Mouse (Mus musculus) right cerebral cortex, postnatal 10 days (tissue): ENCODE measurements around the gene Btbd7.

Source experiments
- DNase-seq, 2 experiments: peaks; one replicate each; pipeline ENCODE4 v3.0.0; 2021; ENCODE audit warnings: low spot score in 2 of 2

The Btbd7 gene

DNA sequence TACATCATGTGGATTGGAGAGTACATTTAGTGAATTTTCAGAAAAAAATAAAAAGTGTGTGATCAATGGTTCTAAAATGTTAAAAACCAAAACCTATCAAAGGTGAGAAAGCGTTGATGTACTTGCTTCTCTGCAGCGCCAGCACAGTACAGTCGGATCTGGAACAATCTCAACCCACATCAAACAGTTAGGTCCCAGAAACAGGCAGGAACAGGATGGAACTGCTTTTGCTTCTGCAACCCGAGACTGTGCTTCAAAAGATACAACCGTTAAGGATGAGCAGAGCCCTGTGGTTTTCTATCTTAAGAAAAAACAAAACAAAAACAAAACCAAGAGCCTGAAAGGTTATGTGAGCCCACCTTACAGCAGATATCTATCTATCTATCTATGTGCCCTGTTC is 95.4 kb downstream of the Btbd7 start:
- no peak for DNase-seq

DNA sequence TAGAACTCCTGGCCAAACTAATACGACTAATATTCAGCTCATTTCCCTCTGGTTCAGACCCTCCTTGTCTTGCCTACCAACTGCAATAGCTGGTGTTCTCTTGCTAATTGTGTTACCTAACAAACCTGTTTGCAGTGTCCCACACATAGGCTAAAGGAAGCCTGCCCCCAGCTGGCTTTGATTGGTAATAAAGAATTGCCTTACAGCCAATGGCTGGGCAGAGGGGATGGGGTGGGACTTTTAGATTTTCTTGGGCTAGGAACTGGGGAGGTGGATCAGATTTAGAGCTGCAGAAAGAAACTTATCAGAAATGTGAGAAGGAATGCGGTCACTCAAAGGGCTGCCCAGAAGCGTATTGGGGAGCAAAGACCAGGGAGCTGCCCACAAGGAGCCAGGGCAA is 98.8 kb downstream of the Btbd7 start:
- DNase-seq: no peak

DNA sequence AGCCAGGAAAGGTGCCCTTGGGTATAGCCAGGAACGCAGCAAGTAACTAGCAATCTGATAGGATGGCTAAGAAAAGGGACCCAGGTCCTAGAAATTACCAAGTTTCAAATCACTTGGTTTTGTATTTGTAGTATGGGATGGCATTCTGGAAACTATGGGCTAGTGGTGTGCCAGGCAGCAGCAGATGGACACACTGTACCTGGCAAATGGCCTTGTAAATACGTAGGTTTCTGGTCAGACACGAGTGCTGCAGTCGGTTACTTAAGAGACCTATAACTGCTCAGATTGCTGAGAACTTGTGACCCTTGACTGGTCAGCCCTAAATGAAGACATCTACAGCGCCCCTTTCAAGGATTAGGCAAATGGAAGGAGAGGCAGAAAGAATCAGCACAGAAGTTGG is 100.1 kb downstream of the Btbd7 start:
- DNase-seq: no peak

DNA sequence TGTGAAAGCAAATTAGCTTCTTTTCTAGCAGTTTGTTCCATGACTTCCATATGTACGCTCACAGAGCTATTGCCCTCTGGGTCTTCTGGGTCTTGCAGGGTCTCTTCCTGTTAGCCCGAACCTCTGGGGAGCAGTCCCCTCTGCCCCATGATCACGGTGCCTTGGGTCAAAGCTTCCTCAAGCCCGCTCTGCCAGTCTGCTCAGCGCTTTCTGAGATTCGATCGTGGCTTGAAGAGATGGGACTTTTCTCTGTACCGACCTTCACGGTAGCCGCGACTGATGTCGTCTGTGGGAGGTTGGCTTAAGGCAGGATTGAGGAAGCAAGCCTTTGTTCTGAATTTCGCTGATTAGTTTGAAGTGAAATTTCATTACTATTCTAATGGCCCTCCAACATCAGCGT is 102.2 kb downstream of the Btbd7 start:
- no peak for DNase-seq

DNA sequence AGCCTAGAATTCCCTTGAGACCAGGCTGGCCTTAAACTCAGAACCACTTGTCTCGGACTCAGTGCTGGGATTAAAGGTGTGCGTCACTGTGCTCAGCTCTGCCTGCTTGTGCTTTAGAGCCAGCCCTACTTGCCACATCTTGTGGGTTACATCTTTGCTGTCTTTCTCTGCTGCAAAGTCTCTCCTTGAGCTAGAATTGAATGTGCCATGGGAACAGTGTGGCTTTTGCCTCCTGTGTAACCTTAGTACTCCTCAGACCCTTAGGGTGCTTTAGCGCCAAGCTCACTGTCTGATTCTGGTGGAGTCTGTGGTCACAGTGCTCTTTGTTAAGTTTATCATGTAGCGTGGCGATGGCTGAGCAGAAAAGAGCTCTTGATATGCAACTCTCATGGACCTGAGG is 105.6 kb downstream of the Btbd7 start:
- DNase-seq: no peak

DNA sequence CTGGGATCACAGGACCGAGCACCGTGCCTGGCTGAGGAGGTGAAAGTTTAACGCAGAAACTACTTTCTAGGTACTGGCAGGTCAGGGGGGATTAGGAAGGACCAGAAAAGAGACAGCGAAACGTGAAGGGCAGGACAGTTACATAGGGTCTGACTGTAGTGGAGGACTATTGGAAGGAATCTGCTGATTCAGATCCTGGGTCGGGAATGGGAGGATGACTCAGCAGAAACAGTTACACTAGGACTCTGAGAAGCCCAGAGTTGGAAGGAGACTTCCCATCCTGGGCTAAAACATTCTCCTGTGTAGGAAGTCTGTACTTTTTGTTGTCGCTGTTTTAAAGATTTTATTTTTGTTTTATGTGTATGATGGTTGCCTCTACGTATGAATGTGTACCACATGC is 106.7 kb downstream of the Btbd7 start:
- DNase-seq: no peak

DNA sequence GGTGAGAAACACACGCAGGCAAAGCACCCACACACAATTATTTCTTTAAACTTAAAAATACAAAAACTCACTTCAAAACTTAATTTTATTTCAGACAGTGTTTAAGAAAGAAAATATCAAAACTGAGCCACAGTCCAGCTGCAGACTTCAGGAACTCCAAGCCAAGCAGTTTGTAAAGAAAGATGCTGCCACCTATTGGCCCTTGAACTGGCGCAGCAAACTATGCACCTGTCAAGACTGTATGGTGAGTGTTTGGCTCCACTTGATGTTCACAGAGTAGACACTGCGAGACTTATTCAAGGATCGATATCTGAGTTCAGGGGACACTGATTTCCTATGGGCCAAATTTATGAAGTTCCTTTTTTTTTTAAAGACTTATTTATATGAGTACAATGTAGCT is 109.3 kb downstream of the Btbd7 start:
- DNase-seq: no peak

DNA sequence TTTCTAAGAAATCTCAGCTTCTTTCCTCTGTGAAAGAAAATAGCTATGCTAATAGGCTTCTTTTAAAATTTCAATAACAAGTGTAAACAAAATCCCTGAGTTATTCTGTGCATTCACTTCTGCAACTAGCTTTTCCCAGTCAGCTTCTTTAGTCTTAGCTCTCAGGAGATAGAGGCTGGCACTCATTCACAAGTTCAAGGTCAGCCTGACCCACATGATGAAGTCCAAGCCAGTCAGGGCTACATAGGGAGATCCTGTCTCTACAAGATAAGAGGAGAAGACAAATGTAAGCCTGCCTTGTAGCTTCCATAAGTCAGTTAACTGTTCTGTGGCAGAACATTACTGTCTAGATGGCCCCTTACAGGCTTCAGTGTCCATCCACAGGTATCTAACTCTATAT is 114.6 kb downstream of the Btbd7 start:
- no peak for DNase-seq

DNA sequence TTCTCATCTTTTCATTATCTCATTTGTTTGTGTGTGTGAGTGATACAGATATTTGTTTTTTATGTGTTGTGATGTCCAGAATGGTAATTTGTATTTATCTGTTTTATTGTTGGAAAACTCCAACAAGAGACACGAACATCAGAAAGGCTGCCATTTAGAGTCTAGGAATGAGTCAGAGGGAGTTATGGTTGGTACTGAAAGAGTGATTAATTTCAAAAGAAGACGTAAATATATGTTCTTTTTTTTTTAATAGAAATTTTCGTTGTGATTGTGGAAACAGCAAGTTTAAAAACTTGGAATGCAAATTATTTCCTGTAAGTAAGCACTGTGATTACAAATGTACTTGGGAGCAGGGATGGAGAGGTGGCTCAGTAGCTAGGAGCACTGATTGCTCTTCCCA is 116.6 kb downstream of the Btbd7 start:
- no peak for DNase-seq

DNA sequence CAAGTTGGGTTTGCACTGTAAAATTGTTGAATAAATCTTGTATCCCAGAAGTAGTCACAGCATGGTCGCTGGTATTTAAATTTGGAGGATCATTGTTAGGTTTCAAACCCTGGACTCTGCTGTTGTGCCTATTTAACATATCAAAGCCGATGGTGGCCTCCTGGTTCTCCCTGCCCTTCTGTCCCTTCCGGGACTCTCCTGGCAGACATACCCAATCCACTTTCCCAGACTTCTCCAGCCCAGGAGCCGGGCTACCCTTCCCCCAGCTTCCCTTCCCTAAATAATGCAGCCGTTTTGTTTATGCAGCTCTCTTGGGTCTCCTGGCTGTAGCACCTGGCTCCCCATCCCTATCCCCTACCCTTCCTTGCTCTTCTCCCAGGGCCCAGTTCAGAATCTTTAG is 119.3 kb downstream of the Btbd7 start:
- no peak for DNase-seq

DNA sequence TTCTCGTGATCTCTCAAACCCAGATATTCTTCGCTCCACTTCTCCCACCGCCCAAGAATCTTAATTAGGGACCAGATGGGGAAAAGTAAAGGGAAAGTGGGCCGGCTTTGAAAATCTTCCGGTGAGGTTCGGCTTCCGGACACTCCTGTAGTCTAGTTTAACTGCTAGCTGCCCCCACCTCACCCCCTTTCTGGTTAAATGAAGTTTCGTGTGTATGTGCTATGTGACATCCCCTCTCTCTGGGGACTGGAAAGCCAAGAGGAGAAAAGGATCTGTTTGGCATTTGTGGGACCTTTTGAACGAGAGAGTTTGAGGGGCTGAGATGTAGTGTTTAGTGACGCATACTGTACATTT is 119.9 kb downstream of the Btbd7 start, which contains the start of gene Gm20604:
TSS of gene Gm20604 (minus strand) at position 270 of the 354 bp plus-strand sequence.
- no peak for DNase-seq

DNA sequence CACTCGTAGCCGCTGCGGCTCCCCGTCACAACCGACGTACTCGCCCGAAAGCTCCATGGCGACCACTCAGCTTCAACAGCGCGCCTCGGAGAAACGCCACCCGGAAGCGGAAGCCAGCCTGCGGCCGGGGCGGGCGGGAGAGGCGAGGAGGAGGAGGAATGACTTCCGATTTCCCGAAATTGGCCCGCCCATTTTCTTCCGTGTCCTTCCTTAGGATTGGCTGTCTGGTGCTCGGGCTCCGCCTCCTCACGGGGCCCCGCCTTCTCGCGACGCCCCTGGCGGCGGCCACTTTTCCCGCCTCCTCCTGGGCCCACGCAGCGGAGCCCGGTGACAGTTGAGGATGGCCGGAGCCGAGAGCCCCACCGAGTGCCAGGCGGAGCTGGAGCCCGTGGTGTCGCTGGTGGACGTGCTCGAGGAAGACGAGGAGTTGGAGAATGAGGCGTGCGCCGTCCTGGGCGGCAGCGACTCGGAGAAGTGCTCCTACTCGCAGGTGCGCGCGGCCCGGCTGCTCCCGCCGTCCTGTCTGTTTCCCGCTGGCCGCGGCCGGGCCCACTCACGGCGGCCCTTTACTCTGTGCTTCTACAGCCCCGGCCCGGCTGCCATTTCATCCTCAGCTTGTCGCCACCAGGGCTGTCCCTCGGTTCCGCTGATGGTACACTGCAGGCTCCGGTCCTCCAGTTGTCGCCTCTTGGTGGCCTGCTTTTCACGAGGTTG is 120.4 kb downstream of the Btbd7 start, which contains the start of the genes Gm28051, Gon7 and Ubr7:
TSS of gene Gm28051 (minus strand) at position 77 of the 714 bp plus-strand sequence.
TSS of gene Gon7 (minus strand) at position 115 of the 714 bp plus-strand sequence.
TSS of gene Ubr7 (plus strand) at position 279 of the 714 bp plus-strand sequence.
- peak; percentile 98 for DNase-seq

DNA sequence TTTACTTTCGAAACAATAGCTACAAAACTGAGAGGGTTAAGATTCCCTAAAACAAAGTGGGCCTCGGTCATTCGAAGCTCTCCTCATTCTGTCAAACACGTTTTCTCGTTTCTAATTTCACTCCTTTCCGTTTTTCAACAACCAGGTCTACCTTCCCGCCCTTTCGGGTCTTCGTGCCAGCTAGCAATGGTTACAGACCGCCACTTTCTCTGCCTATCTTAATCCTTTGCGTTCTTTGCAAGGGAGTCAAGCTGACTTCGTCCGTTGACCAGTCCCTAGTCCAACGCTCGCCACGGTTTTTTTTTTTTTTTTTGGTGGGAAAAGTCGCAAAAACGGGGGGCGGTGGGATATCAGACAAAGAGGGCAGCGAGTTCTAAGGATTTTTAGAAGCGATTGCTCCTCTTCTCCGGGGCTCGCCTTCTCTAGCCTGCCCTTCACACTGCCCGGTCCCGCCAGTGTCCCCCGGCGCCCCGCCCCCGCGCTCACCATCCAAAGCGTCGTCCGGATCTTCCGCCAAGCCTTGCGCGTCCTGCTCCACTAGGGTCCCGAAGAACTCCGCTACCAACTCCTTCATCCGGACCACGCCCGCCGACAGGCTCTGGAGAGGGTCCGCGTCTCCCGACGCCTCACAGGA is 121.1 kb downstream of the Btbd7 start:
- DNase-seq: no peak

DNA sequence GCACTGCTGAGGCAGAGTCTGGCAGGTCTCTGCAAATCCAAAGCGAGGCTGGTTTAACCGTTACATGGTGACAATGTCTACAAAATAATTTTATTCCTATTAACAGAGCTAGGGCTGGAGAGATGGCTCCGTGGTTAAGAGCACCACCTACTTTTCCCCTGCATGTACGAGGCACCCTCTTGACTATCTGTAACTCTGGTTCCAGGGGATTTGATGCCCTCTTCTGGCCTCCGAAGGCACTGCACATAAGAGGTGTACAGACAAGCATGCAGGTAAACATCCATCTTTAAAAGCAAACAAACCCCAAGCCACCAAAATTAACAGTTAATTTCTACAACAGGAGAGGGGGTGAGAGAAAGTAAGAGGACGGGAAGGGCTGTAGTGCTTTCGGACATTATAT is 122.0 kb downstream of the Btbd7 start:
- DNase-seq: peak in 1 of 2 experiments; percentile 50

DNA sequence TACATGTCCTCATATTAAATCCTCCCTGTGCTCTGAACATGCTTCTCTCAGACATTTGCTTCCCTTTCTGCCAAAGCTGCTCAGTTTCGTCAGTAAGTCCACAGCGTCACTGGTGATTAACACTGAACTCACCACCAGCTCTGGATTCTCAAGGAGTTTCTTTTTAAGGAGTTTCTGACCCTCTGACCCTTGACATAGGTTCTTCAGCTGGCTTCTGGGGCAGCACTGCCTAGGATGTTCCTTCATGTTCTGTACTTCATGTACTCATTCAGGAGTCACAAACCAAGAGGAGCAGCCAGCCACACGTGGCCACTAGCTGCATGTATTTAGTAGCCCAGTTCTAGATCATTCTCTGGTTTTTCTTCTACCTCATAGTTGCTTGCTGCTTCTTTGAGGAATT is 130.0 kb downstream of the Btbd7 start:
- DNase-seq: no peak

DNA sequence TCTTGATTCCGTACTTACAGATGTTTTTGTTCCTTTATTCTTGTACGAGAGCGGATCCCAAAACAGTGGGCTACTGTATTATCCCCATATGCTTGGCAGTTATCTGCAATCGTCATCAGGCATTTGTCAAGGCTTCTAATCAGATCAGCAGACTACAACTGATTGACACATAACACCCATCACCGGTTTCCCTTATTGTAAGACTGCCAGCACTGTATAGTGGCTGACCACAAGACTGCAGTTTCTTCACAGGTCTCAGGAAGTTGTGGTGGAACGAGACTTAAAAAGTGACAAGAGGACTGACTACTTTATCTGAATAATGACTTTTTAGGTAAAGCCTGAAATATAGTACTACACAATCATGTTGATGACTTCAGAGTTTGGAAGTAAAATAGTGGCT is 133.4 kb downstream of the Btbd7 start:
- no peak for DNase-seq

DNA sequence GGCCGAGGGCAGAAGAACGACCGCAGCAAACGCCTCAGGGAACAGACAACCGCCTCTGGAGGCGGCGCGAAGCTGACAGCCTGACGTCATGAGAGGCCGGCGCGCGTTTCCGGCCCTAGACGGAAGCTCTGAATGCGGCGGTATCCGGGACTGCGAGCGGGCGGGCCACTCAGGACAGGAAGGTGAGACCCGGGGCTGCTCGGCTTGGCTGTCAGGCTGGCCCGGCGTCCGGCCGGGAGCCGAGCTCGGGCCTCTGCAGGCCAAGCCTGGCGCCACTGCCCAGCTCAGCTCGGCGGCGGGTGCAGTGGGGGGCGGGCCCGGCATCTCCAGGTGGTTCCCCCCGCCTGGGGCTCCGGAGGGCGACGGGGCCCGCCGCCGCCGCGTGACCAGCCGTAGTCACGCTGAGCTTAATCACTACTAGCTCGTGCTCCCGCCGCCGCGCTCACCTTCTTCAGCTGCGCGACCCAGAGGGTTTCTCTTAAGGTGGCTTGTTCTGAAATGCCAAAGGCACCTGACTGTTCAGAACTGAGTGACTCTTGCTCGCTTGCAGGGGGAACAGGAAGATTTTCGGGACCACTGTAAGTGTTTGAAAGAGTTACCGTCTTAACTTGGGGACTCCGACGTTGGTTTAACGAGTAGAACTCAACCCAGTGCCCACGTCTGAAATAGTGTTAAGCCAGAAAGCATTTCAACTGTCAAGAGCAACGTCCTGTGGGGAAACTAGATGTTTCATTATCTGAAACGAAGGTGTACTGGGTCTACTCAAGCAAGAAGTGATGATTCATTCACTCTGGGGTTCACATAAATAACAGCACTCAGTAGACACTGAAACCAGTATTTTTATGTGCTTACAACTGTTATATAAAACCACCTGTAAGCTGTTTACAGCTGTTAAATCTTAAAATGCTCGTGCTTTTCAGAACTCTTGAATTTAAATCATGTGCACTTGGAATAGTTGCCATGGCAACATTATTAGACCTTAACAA is 134.4 kb downstream of the Btbd7 start, which contains the start of the genes Moap1 and Tmem251:
TSS of gene Moap1 (minus strand) at position 73 of the 986 bp plus-strand sequence.
TSS of gene Tmem251 (plus strand) at position 174 of the 986 bp plus-strand sequence.
- DNase-seq: peak; percentile 94

DNA sequence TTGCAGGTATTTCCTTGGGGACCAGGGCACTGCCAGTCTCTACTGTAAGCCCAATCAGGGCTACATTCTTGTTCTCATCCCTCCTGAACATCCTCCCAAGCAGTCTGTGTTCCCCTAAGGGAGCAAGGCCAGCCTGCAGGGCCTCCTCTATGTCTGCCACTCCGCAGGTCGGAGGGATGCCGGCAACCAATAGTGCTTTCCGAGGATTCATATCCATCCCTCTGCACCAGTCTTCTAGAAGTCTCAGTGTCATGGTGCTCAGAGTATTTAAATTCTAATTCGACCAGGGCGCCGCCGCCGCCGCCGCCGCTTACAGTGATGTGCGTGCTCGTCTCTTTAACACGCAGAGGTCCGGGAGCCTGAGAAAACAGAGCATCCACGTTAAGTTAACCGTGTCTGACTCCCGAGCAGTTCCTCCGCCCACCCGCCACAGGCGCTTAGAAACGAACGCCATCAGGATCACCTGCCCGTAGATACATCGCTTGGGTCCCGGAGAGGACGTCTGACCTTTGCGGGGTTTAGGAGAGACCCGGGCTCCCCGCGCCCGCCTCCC is 135.2 kb downstream of the Btbd7 start:
- no peak for DNase-seq

DNA sequence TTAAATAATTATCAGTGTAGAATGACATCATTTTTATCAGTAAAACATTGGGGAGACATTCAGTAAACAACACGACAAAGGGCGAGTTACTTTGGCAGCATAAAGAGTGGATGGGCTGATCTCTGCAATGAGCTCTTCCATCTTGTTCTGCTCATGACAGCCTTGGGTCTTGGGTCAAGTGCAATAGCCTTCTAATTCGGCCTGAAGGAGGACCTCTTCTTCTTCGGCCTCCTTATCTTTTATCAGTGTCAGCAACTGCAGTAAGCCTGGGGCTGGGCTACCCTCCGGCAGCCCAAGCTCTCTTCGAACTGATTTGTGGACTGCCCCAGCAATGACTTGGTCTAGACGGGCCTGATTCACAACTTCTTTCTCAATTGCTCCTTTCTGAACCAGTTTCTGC is 136.2 kb downstream of the Btbd7 start:
- no peak for DNase-seq

DNA sequence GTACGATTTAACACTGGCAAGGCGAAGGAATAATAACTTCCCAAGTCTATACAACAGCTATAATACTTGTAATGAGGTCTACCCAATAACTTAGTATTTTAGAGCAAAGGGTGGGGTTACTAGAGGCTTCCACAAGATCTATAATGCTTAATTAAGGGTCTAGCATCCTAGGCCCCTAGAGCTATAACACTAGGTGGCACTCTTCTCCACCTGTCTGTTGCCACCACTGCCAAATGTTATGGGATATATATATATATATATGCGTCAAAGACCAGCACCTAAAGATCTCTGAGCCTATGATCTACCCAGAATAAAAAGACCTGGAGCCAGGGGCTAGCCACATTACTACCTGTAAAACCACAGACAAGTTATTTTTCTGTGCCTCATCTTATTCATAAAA is 138.0 kb downstream of the Btbd7 start:
- no peak for DNase-seq

DNA sequence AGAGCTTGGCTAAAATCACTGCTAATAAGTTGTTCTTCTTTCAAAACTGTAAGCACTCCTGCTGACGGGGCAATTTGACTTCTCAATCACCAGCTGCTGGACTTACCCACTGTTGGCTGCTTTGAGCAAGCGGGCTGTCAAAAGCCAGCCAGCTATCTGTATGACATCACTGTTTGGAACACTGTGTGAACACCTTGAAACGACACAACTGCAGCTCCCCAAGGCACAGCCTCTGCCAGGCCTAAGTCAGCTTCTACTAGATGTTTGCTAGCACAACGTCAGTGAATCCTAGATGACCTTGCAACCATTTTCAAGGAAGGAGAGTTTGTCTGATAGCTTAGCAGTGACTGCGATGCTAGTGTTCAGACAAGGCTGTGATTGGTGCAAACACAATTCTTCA is 139.2 kb downstream of the Btbd7 start:
- no peak for DNase-seq

DNA sequence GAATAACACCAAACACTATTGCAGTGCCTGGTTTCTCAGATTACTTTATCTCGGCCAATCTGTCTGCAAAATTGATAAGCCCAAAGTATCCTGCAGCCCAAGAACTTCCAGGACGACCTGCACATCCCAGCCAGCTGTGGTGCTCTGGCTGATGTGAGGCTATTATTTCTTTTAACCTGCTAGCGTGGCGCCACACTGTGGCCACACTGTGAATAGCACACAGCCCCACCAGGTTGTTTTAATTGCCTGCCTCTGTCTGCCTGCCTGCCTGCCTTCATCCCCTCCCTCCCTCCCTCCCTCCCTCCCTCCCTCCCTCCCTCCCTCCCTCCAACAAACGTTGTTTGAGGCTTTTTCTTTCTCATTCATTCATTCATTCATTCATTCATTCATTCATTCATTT is 144.9 kb downstream of the Btbd7 start:
- DNase-seq: peak; percentile 56 to 57
